Mouse (Mus musculus) kidney, postnatal 10 days (tissue): ENCODE results near the gene Fbxo6.
"Not testable (repeated sequence)": the region's sequence is repeated elsewhere in the genome, so short reads cannot be mapped to it uniquely, and the experiment has no call there.

Source experiments
- DNase-seq: peaks from one replicate; pipeline ENCODE4 v3.0.0; 2021; ENCODE audit warnings: mixed read lengths

Fbxo6 gene

DNA sequence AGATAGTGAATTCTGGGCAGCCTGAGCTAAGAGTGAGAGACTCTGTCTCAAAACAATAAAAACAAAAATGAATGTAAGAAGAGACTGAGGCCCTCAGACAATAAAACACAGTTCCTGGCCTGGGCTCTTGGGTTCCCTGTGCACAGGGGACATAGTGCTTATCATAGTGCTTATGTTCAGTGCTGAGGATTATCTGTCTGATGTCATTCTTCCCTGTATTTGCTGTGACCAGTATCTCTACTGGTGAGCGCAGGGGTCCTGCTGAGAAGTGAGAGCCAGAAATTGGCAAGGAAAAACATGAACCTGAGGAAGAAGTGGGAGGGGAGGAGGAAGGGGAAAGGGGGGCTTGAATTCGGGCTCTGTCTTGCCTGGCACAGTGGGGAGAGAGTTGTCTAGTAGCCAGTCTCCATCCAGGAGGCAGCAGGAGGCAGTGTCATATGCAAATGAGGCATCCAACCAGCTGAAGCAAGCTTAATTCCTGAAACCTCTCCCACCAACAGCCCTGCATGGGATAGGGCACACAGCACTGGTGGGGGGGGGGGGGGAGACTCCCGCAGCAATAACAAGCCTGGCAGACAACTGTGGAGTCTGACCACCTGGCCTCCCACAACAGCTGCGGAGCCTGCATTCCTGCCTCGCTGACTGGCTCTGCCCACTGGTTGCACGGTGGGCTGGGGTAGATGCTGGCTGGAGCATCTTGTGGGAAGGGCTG lies 29.8 kb downstream of the Fbxo6 start:
- DNase-seq: no peak

GRCm38 (mm10) chr4:148121362-148121761 lies 30.6 kb downstream of the Fbxo6 start:
- DNase-seq: no peak

GRCm38 (mm10) chr4:148120555-148120954 lies 31.4 kb downstream of the Fbxo6 start:
- no peak for DNase-seq

GRCm38 (mm10) chr4:148119578-148119977 lies 32.4 kb downstream of the Fbxo6 start:
- DNase-seq: not testable (repeated sequence)

DNA sequence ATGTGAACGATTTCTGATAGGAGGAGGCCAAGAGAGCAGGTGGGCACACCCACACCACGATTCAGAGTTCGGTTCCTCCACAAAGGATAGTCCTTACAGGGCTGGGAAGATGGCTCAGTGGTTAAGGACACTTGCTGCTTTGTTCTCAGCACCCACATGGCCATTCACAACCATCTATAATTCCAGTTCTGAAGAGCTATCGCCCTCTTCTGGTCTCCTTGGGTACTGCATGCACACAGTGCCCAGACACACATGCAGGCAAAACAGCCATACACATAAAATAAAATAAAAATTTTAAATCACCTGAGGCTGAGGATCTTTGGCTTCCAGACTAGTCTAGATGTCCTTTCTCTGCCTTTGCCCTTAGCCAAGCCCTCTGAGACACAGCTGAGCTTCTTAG lies 34.5 kb downstream of the Fbxo6 start:
- DNase-seq: no peak

DNA sequence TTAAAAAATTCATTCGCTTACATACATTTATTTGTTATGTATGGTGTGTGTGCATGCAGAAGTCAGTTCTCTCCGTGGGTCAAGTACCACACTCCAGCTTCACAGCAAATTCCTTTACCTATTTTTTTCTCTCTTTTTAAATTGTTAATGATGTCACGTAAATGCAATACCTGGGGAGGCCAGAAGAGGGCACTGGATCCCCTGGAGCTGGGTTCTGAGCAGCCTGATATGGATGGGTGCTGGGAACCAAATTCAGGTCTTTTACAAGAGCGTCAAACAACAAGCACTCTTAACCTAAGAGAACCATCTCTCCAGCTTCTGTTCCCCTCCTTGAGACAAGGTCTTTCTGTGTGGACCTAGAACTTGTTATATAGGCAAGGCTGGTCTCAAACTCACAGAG lies 35.3 kb downstream of the Fbxo6 start:
- no peak for DNase-seq

DNA sequence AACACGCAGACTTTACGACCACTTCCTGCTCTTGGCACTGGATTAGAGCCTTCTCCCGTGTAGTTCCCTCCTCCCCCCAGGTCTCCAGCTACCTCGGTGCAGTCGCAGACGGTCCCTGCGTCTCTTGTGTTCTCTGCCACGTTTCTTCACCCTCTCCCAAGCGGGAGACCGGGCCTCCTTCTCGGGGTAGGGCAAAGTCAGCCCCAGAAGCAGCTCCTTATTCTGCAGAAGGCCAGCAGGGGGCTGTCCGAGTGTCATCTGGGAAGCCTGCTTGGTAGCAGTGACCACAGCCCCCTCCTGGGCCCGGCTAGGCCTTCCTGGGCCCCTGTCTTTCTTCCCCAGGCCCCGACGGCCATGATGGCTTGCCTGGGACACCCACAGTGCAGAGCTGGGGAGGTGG lies 36.5 kb downstream of the Fbxo6 start:
- peak; percentile 73 for DNase-seq

DNA sequence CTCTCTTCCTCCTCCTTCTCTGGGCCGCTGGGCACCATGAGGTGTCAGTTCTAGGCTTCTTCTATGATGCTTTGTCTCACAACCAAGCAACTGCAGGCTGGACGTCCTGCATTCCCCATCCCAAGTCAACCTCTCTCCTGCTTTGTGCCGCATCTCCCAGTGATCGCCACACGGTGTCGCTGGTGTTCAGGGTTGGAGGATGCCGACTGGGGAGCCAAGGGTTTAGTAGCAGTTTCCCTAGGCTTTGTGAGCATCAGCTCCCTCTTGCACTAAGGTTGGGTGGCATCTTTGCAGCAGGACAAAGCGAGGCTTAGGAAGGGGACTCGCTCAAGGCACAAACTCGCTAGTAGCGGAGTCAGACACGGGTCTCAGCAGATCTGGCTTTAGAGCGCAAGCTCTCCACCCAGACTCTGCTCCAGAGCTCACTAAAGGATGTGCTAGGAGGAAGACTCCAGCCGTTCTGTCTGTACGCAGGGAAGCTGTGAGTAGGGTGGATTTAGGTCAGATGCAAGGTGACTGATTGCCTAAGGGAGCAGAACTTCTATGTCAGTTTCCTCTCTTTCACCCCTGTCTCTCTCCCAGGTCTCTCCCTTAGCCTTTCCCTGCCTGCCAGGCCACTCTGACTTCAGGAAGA lies 37.1 kb downstream of the Fbxo6 start:
- peak; percentile 90 for DNase-seq

GRCm38 (mm10) chr4:148112519-148112918 lies 39.4 kb downstream of the Fbxo6 start:
- DNase-seq: no peak

GRCm38 (mm10) chr4:148109215-148109614 lies 42.7 kb downstream of the Fbxo6 start:
- no peak for DNase-seq

- DNase-seq: no peak
Observed at GRCm38 (mm10) chr4:148108565-148109100, 43.3 kb downstream of the Fbxo6 start.

DNA sequence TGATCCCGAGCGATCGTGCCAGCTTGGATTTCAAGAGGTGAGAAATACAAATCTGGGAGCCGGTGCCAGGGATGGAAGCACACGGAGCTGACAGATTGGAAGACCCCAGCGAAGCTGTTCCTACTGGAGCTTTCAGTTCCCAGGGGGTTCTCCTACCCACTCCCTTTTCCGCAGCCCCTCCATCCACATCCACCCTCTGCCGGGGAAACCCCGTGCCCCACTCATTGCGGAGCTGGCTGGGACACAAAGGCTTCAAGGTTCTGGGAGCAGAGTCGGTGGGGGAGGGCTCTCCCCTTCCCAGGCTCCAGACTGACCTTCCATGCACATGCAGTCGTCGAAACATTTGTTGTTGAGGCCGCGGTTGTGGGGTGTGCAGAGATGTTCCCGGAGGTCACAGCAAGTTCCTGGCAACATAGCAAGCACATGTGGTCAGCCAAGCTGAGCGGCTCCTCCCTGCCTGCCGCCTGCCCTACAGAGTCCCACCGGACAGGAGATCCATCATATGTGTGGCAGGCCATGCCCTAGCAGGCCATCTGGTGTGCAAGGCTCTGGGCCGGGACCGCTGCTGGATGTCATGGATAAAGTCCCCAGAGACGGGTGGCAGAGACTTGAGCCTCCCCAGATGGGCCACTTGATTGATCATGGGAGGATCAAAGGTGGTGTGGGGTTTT lies 44.2 kb downstream of the Fbxo6 start:
- DNase-seq: no peak

GRCm38 (mm10) chr4:148104146-148104545 lies 47.8 kb downstream of the Fbxo6 start:
- DNase-seq: no peak

DNA sequence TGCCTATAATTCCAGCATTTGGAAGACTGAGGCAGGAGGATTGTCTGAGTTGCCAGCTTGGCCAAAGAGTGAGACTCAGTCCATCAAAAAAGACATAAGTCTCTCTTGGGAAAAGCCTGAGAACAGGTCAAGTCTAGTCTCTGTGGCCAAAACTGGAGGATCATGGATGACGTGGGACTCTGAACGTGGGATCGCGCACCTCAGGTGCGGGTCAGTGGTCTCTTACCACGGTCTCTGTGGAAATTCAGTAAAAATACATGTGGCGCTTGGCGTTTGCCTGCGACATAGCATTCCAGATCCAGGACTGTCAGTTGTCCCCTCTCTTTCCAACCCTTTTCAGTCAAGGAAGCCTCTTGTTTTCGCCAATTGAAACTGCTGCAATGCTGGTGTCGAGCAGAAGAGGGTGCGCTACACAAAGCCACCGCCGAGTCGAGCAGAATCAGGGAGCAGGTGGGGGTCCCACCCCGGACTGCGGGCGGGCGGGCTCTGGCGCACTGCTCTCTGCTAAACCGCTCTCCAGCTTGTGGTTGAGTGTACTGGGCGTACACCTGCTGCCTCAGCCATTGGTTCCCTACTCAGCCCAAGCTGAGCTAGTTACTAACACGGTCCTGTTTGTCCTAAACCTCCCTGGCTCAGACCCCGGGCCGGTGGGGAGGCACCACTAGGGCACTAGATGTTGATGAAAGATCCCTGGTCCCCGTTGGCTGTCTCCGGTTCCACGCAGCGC lies 50.0 kb downstream of the Fbxo6 start:
- peak; percentile 75 for DNase-seq

GRCm38 (mm10) chr4:148098666-148099065 lies 53.3 kb downstream of the Fbxo6 start:
- DNase-seq: no peak

DNA sequence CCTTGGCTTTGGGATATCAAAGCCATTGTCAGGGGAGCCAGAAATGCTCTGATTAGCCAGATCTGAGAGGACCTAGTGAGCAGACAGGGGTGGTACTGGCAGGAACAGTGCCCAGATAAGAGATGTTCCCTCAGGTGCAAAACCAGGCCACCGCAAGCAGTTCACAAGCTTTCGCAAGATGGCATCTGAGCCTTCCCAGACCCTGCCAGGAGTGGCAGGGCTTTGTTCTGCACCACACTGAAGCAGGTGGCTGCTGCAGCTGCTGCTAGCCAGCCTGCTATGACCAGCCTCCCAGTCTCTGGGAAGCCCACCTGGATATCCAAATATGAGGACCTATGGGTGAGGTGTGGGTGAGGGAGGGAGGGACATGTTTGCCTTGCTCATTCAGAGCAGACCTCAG lies 54.0 kb downstream of the Fbxo6 start:
- no peak for DNase-seq
